Mouse (Mus musculus) retina, postnatal 7 days (tissue): ENCODE results near the gene Robo3.

ENCODE experiments used
- DNase-seq: peaks from one replicate; pipeline ENCODE4 v3.0.0-alpha.2; 2012; ENCODE audit warnings: low read depth, low spot score

Robo3 gene

GRCm38 (mm10) chr9:37430582-37430981, 2.5 kb downstream of the Robo3 start:
- peak; percentile 88 for DNase-seq

- DNase-seq = no peak
These were observed 3.7 kb downstream of the Robo3 start for GRCm38 (mm10) chr9:37429326-37429725.

- DNase-seq = no peak
These were observed 11.8 kb downstream of the Robo3 start for GRCm38 (mm10) chr9:37421239-37421638.

DNA sequence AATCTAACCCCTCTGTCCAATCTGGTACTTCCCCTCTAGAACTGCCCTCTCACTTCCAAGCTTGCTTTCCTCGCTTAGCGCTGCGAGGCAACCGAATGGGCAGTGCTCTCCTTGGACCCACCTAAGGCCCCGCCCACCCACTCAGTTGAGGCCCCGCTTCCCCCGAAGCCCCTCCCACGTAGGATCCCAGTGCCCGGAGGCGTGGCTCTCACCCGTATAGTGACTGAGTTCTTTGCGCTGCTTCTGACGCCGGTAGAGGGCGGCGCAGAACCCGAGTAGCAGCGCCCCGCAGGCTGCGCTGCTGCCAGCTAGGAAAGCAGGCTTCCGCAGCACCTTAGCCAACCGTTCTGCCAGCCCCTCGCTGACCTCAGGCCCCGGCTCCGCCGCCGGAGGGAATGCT, 12.4 kb downstream of the Robo3 start:
- peak; percentile 69 for DNase-seq

- no peak for DNase-seq
These were observed 14.3 kb downstream of the Robo3 start for GRCm38 (mm10) chr9:37418791-37419190.

GRCm38 (mm10) chr9:37414666-37415065, 18.4 kb downstream of the Robo3 start:
- DNase-seq = no peak

DNA sequence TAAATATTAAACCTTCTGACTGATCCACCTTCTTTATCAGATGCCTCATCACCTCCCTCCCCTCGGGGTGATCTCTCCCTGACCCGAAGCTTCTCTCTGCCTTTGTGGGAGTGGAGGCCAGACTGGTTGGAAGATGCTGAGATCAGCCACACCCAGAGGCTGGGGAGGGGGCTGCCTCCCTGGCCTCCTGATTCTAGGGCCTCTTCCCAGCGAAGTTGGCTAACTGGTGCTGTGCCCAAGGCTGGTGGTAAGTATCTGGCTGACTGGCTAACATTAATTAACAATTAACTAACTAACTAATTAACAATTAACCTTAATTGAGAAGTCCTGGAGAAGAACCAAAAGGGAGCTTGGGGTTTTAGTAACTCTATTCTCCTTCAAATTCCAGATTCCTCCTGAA, 20.1 kb downstream of the Robo3 start:
- no peak for DNase-seq

GRCm38 (mm10) chr9:37409698-37410445, 23.2 kb downstream of the Robo3 start:
- DNase-seq = no peak

DNA sequence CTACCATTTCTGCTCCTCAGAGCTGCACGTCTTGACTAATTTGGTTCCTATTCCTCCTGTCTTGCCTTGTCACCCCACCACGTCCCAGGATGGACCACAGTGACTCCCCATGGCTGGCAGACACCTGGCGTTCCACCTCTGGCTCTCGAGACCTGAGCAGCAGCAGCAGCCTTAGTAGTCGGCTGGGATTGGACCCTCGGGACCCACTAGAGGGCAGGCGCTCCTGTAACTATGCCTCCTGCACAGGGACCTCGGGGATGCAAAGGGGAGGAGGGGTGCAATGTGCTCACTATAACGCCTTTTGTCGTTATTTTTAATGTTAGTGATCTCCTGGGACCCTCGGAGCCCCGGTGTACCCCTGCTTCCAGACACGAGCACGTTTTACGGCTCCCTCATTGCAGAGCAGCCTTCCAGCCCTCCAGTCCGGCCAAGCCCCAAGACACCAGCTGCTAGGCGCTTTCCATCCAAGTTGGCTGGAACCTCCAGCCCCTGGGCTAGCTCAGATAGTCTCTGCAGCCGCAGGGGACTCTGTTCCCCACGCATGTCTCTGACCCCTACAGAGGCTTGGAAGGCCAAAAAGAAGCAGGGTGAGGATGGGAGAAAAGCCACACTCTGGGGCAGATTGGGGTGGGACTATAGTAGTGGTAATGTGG, 25.1 kb downstream of the Robo3 start:
- DNase-seq = no peak

DNA sequence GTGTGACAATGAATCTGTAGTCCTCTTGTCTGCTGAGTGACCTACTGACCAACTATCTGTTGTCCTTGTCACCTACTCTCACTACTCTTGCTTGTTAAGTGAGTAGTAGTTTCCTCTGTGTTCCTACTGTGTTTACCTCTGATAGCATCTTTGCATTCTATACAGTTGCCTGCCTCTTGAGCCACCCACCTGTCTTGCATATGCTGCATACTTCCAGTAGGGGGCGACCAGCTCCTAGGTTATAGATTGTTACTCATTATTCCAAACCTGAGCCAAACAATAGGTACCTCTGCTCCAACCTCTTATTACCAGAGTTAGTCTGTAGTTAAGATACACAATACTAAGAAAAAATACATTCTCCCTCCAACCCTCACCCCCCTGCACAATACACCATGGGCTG, 26.7 kb downstream of the Robo3 start:
- no peak for DNase-seq

DNA sequence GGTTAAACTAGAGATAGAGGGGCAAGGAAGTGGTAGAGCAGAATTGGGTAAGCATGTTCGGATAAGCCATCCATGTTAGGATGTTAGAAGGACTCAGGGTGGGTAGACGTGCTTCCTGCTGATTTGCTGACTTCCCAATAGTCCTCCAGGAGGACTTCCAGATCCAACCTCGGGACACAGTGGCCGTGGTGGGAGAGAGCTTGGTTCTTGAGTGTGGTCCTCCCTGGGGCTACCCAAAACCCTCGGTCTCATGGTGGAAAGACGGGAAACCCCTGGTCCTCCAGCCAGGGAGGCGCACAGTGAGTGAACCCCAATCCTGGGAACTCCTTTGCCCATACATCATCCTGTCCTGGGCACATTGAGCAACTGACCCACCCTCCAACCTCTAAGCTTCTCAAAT, 30.0 kb downstream of the Robo3 start:
- DNase-seq = no peak

DNA sequence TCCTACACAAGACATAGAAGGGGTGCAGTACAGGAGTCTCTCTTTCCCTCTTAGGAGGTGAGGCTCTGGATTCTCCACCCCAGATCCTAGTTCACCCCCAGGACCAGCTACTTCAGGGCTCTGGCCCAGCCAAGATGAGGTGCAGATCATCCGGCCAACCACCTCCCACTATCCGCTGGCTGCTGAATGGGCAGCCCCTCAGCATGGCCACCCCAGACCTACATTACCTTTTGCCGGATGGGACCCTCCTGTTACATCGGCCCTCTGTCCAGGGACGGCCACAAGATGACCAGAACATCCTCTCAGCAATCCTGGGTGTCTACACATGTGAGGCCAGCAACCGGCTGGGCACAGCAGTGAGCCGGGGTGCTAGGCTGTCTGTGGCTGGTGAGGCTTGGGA, 30.5 kb downstream of the Robo3 start:
- DNase-seq = no peak

GRCm38 (mm10) chr9:37401802-37402201, 31.2 kb downstream of the Robo3 start, which contains the start of gene Robo4:
TSS of gene Robo4 (plus strand) at chr9:37401897.
- DNase-seq = no peak

- no peak for DNase-seq
These were observed 32.5 kb downstream of the Robo3 start for GRCm38 (mm10) chr9:37400585-37400984.

- DNase-seq = no peak
These were observed 39.4 kb downstream of the Robo3 start for GRCm38 (mm10) chr9:37393482-37394131.

DNA sequence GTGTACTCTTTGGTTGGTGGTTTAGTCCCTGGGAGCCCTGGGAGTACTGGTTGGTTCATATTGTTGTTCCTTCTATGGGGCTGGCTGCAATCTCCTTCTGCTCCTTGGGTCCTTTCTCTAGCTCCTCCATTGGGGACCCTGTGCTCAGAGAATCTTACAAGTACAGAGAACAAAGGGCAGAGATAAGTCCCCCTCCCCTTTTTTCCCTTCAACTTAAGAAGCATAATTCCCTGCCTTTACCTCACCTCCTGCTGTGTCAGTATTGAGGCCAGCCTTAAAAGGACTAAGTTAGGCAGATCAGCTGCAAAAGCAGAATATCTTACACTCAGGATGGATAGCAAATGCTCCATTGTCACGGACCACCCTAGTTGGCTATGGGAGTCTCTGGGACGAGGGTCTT, 41.0 kb downstream of the Robo3 start:
- DNase-seq = no peak

DNA sequence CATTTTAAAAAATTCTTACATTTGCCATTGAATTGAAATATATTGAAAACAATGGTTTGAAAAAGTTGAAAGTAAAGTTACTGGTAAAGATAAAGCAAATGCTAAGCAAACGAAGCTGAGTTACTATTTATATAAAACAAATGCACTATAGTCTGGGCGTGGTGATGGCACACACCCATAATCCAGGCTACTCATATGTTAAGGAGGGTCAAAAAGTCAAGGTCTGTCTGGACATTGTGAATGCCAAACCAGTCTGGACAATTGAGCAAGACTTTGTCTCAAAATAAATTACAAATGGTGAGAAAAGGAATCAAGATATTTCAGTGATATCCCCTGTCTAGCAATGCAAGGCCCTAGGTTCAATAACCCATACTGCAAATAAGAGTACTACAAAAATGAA, 42.2 kb downstream of the Robo3 start:
- DNase-seq = no peak

- no peak for DNase-seq
These were observed 48.5 kb downstream of the Robo3 start for GRCm38 (mm10) chr9:37384284-37385182.

- no peak for DNase-seq
These were observed 49.9 kb downstream of the Robo3 start for GRCm38 (mm10) chr9:37383161-37383560.

DNA sequence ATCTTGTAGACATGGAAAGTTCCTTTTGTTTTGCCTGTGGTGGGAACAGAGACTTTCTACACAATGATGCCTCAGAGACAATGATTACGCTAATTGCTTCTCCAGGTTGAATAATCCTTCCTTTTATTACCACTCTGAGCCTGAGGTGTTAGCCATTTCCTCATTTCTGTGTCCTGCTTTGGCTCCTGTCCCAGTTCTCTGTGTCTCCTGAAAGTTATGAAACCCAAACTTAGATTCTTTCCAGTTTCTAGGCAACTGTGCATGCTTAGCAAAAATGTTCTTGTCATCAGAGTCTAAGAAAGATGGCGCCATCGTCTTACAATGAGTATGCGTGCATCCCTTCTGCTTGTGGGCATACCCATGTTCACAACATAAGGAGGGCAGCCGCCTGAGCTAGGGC, 57.3 kb downstream of the Robo3 start:
- no peak for DNase-seq

GRCm38 (mm10) chr9:37371232-37371801, 61.7 kb downstream of the Robo3 start:
- no peak for DNase-seq
